Mouse (Mus musculus): ENCODE measurements around the gene Gtsf1l. TPM values are rescaled to one million over a fixed set of nuclear protein-coding genes. Genes with fewer than 3 reads are reported as not detected.

The Gtsf1l gene
- polyA plus RNA-seq, 1 experiment from 2014 or later = not detected

GRCm38 (mm10) chr2:163102900-163103653 lies 15.4 kb upstream of the Gtsf1l start:
- Histone ChIP-seq H3K27ac (no peak overlapping the region), H3K9me3 (replicated peaks; ENCODE audit: low read length) (no peaks in the 10 kb centered on the region), H3K9ac (ENCODE audit: low read depth, low read length) (no peak overlapping the region), H3K27me3 (ENCODE audit: insufficient read depth, low read length) (no peaks in the 10 kb centered on the region), H3K36me3 (ENCODE audit: insufficient read depth, low read length) (no peaks in the 10 kb centered on the region), H3K4me1 (replicated peaks; ENCODE audit: insufficient read depth, low read length) (no peaks in the 10 kb centered on the region), H3K4me2 (ENCODE audit: low read length) (no peak overlapping the region), H3K4me3 (replicated peaks; ENCODE audit: low read depth, low read length) (no peak overlapping the region)
- no peak for ATAC-seq (replicated peaks; ENCODE audit: low FRiP score, low read depth)
- 57% methylated on average over 18 of the region's 18 CpGs for WGBS
- TF ChIP-seq CTCF (IDR thresholded peaks at IDR 0.05; ENCODE audit: low read depth) = no peak
- no peak for DNase-seq (ENCODE audit: low spot score)

GRCm38 (mm10) chr2:163102216-163102615 lies 14.6 kb upstream of the Gtsf1l start:
- Histone ChIP-seq H3K9me3 (replicated peaks; ENCODE audit: low read length) (no peaks in the 10 kb centered on the region), H3K4me1 (replicated peaks; ENCODE audit: insufficient read depth, low read length) (no peaks in the 10 kb centered on the region), H3K36me3 (ENCODE audit: insufficient read depth, low read length) (no peaks in the 10 kb centered on the region), H3K4me3 (replicated peaks; ENCODE audit: low read depth, low read length) (no peak overlapping the region), H3K27me3 (ENCODE audit: insufficient read depth, low read length) (no peaks in the 10 kb centered on the region), H3K9ac (ENCODE audit: low read depth, low read length) (no peak overlapping the region), H3K27ac (no peak overlapping the region), H3K4me2 (ENCODE audit: low read length) (no peak overlapping the region)
- WGBS = 66% methylated on average over 7 of the region's 7 CpGs
- TF ChIP-seq CTCF (IDR thresholded peaks at IDR 0.05; ENCODE audit: low read depth) = no peak
- DNase-seq (ENCODE audit: low spot score) = no peak
- no peak for ATAC-seq (replicated peaks; ENCODE audit: low FRiP score, low read depth)

- Histone ChIP-seq H3K27ac (no peak overlapping the region), H3K4me2 (ENCODE audit: low read length) (no peak overlapping the region), H3K4me1 (replicated peaks; ENCODE audit: insufficient read depth, low read length) (no peaks in the 10 kb centered on the region), H3K9ac (ENCODE audit: low read depth, low read length) (no peak overlapping the region), H3K4me3 (replicated peaks; ENCODE audit: low read depth, low read length) (no peak overlapping the region), H3K36me3 (ENCODE audit: insufficient read depth, low read length) (no peaks in the 10 kb centered on the region), H3K9me3 (replicated peaks; ENCODE audit: low read length) (no peaks in the 10 kb centered on the region), H3K27me3 (ENCODE audit: insufficient read depth, low read length) (no peaks in the 10 kb centered on the region)
- peak; percentile 82 for DNase-seq (ENCODE audit: low spot score)
- 5% methylated on average over 10 of the region's 10 CpGs for WGBS
- TF ChIP-seq CTCF (IDR thresholded peaks at IDR 0.05; ENCODE audit: low read depth) = peak; percentile 86
- no peak for ATAC-seq (replicated peaks; ENCODE audit: low FRiP score, low read depth)
Measured at GRCm38 (mm10) chr2:163101646-163102203, 14.1 kb upstream of the Gtsf1l start.

GRCm38 (mm10) chr2:163100551-163100950 lies 12.9 kb upstream of the Gtsf1l start:
- WGBS = 50% methylated on average over 5 of the region's 5 CpGs
- no peak overlapping the region for H3K9ac ChIP-seq (ENCODE audit: low read depth, low read length)
- H3K27ac ChIP-seq = no peak overlapping the region
- TF ChIP-seq CTCF (IDR thresholded peaks at IDR 0.05; ENCODE audit: low read depth) = no peak
- H3K4me3 ChIP-seq (replicated peaks; ENCODE audit: low read depth, low read length) = no peak overlapping the region
- no peak for ATAC-seq (replicated peaks; ENCODE audit: low FRiP score, low read depth)
- DNase-seq (ENCODE audit: low spot score) = no peak
- no peaks in the 10 kb centered on the region for H3K9me3 ChIP-seq (replicated peaks; ENCODE audit: low read length)
- no peaks in the 10 kb centered on the region for H3K36me3 ChIP-seq (ENCODE audit: insufficient read depth, low read length)
- H3K4me1 ChIP-seq (replicated peaks; ENCODE audit: insufficient read depth, low read length) = no peaks in the 10 kb centered on the region
- no peak overlapping the region for H3K4me2 ChIP-seq (ENCODE audit: low read length)
- no peaks in the 10 kb centered on the region for H3K27me3 ChIP-seq (ENCODE audit: insufficient read depth, low read length)

DNA sequence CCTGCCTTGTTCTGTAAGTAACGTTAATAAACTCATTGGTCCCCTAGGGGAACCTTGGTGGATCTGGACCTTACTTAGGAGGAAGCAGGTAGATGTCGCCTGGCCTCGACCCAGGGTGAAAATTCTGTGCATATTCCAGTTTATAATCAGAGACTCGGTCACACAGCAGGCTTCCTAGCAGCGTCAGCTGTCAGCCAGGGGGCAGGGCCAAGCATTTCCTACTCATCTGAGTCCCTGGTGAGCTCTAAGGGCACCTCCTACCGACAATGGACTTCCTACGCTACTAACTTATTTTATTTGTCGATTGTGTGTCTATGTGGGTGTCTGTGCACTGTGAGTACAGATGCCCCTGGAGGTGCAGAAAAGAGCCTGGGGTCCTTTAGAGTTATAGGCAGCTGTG lies 12.3 kb upstream of the Gtsf1l start:
- Histone ChIP-seq H3K4me1 (replicated peaks; ENCODE audit: insufficient read depth, low read length) (no peaks in the 10 kb centered on the region), H3K4me2 (ENCODE audit: low read length) (no peak overlapping the region), H3K9me3 (replicated peaks; ENCODE audit: low read length) (no peaks in the 10 kb centered on the region), H3K27ac (no peak overlapping the region), H3K27me3 (ENCODE audit: insufficient read depth, low read length) (no peaks in the 10 kb centered on the region), H3K4me3 (replicated peaks; ENCODE audit: low read depth, low read length) (no peak overlapping the region), H3K9ac (ENCODE audit: low read depth, low read length) (no peak overlapping the region), H3K36me3 (ENCODE audit: insufficient read depth, low read length) (no peaks in the 10 kb centered on the region)
- no peak for DNase-seq (ENCODE audit: low spot score)
- no peak for TF ChIP-seq CTCF (IDR thresholded peaks at IDR 0.05; ENCODE audit: low read depth)
- ATAC-seq (replicated peaks; ENCODE audit: low FRiP score, low read depth) = no peak
- 57% methylated on average over 8 of the region's 8 CpGs for WGBS

DNA sequence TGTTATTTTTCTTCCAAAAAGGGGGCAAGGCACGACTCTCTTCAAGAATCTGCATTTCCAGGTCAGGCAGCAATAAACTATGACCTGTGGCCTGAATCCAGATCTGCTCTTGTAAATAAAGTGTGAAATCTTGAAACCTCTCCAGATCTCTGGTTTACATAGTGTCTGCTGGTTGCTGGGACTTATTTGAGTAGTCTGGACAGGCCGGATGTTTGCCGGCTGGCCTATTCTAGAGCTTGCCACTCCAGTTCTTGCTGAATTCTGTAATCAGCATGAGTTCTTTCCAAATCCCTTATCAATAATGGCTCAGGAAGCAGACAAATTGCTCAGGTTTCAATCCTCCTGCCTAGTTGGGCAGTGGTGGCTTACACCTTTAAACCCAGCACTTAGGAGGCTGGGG lies 8.1 kb upstream of the Gtsf1l start:
- WGBS = 56% methylated on average over 3 of the region's 3 CpGs
- ATAC-seq (replicated peaks; ENCODE audit: low FRiP score, low read depth) = no peak

More for the DNA sequence above, 8.1 kb upstream of the Gtsf1l start:
- H3K4me2 ChIP-seq (ENCODE audit: low read length) = no peak overlapping the region
- H3K9ac ChIP-seq (ENCODE audit: low read depth, low read length) = no peak overlapping the region
- no peak for TF ChIP-seq CTCF (IDR thresholded peaks at IDR 0.05; ENCODE audit: low read depth)
- H3K27me3 ChIP-seq (ENCODE audit: insufficient read depth, low read length) = no peaks in the 10 kb centered on the region
- H3K4me3 ChIP-seq (replicated peaks; ENCODE audit: low read depth, low read length) = no peak overlapping the region
- no peak overlapping the region for H3K27ac ChIP-seq
- no peaks in the 10 kb centered on the region for H3K4me1 ChIP-seq (replicated peaks; ENCODE audit: insufficient read depth, low read length)
- no peaks in the 10 kb centered on the region for H3K9me3 ChIP-seq (replicated peaks; ENCODE audit: low read length)
- H3K36me3 ChIP-seq (ENCODE audit: insufficient read depth, low read length) = no peaks in the 10 kb centered on the region
- peak; percentile 61 for DNase-seq (ENCODE audit: low spot score)
